Comparison of ENCODE assay signal across 8 mouse cellular contexts in the genomic region with DNA sequence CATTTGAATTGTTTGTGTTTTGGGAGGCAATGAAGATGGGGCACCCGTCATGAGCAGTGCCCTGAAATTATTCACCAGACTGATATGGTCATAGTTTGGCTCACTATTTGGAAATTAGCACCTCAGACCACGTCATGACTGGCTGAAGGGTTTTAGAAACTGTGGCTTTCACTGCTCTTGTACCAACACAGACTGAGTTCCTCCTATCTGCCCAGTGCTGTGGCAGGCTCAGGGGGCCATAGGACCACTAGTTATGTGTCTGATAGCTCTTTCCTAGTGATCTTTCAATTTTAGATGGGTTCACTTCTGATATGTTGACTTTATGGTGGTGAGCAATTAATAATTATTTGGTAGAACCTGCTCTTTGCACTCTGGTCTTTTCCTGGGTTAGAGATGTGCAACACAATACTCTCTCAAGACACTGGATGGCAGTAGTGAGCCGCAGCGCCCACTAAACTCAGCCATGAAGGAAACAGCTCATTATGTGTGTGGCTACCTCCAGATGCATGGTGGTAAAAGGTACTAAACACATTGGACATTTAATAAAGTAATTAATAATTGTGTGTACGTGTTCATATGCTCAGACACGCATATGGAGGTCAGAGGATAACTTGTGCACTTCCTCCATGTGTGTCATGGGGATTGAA.
DNase-seq lines count a peak whose midpoint lies in the region; ATAC-seq and TF ChIP-seq lines count a peak whose summit lies in the region.

No protein-coding gene starts in this region.

- no peaks in the 10 kb centered on the region for H3K27me3 ChIP-seq in forebrain, postnatal 0 days (ENCODE audit: insufficient read depth, low read length)
- H3K27me3 ChIP-seq in kidney, embryonic 14.5 days (ENCODE audit: control insufficient read depth, insufficient read depth, low read length), result no peaks in the 10 kb centered on the region

- no peak overlapping the region for H3K4me2 ChIP-seq in forebrain, postnatal 0 days (ENCODE audit: low read depth)
- no peak overlapping the region for H3K4me2 ChIP-seq in kidney, embryonic 14.5 days (replicated peaks; ENCODE audit: low read depth, low read length)

- WGBS in forebrain, postnatal 0 days, result 23% methylated on average over 6 of the region's 6 CpGs
- 19% methylated on average over 6 of the region's 6 CpGs for WGBS in kidney, embryonic 14.5 days

- H3K4me1 ChIP-seq in forebrain, postnatal 0 days (ENCODE audit: insufficient read depth), result no peaks in the 10 kb centered on the region
- no peaks in the 10 kb centered on the region for H3K4me1 ChIP-seq in kidney, embryonic 14.5 days (ENCODE audit: control insufficient read depth, insufficient read depth, low read length)

- TF ChIP-seq CTCF in gastrocnemius, adult 2 months (IDR thresholded peaks at IDR 0.05), result peak; percentile 82
- peak; percentile 92 for TF ChIP-seq CTCF in forebrain, postnatal 0 days (IDR thresholded peaks at IDR 0.05; ENCODE audit: low read depth)

- no peak overlapping the region for H3K27ac ChIP-seq in gastrocnemius, adult 2 months
- no peak overlapping the region for H3K27ac ChIP-seq in forebrain, postnatal 0 days (ENCODE audit: low read depth, low read length)
- H3K27ac ChIP-seq in kidney, embryonic 14.5 days (ENCODE audit: low read depth, low read length), result no peak overlapping the region

- no peak overlapping the region for H3K4me3 ChIP-seq in gastrocnemius, adult 2 months
- H3K4me3 ChIP-seq in forebrain, postnatal 0 days (ENCODE audit: low read depth, low read length), result no peak overlapping the region
- H3K4me3 ChIP-seq in kidney, embryonic 14.5 days (ENCODE audit: low read length), result no peak overlapping the region

- intact Hi-C loops in gastrocnemius, adult 2 months (cut with DNase I), result loop anchor here (1.0 to 5.0 kb wide), 2 partner anchors 258 to 275 kb away; partner anchors contain the start of gene Uqcrfs1
- intact Hi-C loops in gastrocnemius, postnatal 14 days (cut with DNase I; ENCODE audit: low total_unique reads), result loop anchor here (5.0 kb wide), 1 partner anchor 260 kb away; no protein-coding TSS in a partner anchor

- peak; percentile 45 for DNase-seq in gastrocnemius, adult 2 months
- no peak for DNase-seq in gastrocnemius, postnatal 14 days
- DNase-seq in A20 (ENCODE audit: low read depth, low spot score), result peak; percentile 50
- DNase-seq in adrenal gland, postnatal 14 days, result peak; percentile 75
- peak; percentile 74 for DNase-seq in forebrain, postnatal 0 days
- DNase-seq in thymus, postnatal 0 days (ENCODE audit: low spot score), result peak; percentile 56

- H3K9me3 ChIP-seq in forebrain, postnatal 0 days (ENCODE audit: low read length), result no peaks in the 10 kb centered on the region
- H3K9me3 ChIP-seq in kidney, embryonic 14.5 days (ENCODE audit: control insufficient read depth, low read length), result peaks cover 3% of the 10 kb centered on the region; the same call in 1 of the 2 replicates

- no peak overlapping the region for H3K9ac ChIP-seq in forebrain, postnatal 0 days
- no peak overlapping the region for H3K9ac ChIP-seq in kidney, embryonic 14.5 days (ENCODE audit: low read depth, low read length)

- no peaks in the 10 kb centered on the region for H3K36me3 ChIP-seq in forebrain, postnatal 0 days (ENCODE audit: insufficient read depth)
- H3K36me3 ChIP-seq in kidney, embryonic 14.5 days (ENCODE audit: control insufficient read depth, insufficient read depth, low read length), result no peaks in the 10 kb centered on the region

- ATAC-seq in forebrain, postnatal 0 days, result peak; percentile 78
- ATAC-seq in kidney, embryonic 14.5 days (ENCODE audit: low FRiP score, low TSS enrichment), result peak; percentile 73; the same call in 1 of the 2 replicates
- peak; percentile 98 for ATAC-seq in megakaryocyte progenitor cell, adult 5-6 weeks (replicated peaks; ENCODE audit: poor library complexity)
